Mouse (Mus musculus) lung, adult 2 months (tissue): ENCODE data around the gene Pcbd2.

ENCODE experiments used
- CTCF ChIP-seq: fragments of 200-500 bp; IDR thresholded peaks from 2 replicates; pipeline ENCODE4 v1.5.1; 2011; ENCODE audit warnings: mild to moderate bottlenecking, low read length, control low read depth; ENCODE audit not compliant: insufficient read depth
- POLR2A ChIP-seq: fragments of 200-500 bp; IDR thresholded peaks from 2 replicates; pipeline ENCODE4 v1.6.1; 2011; ENCODE audit warnings: low read depth, mild to moderate bottlenecking, control low read depth, low read length, borderline replicate concordance; ENCODE audit errors: extremely low read depth

GRCm38 (mm10) chr13:55682201-55682600 is 45.0 kb upstream of the Pcbd2 start:
- TF ChIP-seq POLR2A (no peak), CTCF (no peak)
